Mouse (Mus musculus): Measurements from ENCODE around the gene Gm21885.

Gene Gm21885

GRCm38 (mm10) chr11:94318056-94318455 lies 36.4 kb downstream of the Gm21885 start:
- DNase-seq (ENCODE audit: low spot score) = no peak

DNA sequence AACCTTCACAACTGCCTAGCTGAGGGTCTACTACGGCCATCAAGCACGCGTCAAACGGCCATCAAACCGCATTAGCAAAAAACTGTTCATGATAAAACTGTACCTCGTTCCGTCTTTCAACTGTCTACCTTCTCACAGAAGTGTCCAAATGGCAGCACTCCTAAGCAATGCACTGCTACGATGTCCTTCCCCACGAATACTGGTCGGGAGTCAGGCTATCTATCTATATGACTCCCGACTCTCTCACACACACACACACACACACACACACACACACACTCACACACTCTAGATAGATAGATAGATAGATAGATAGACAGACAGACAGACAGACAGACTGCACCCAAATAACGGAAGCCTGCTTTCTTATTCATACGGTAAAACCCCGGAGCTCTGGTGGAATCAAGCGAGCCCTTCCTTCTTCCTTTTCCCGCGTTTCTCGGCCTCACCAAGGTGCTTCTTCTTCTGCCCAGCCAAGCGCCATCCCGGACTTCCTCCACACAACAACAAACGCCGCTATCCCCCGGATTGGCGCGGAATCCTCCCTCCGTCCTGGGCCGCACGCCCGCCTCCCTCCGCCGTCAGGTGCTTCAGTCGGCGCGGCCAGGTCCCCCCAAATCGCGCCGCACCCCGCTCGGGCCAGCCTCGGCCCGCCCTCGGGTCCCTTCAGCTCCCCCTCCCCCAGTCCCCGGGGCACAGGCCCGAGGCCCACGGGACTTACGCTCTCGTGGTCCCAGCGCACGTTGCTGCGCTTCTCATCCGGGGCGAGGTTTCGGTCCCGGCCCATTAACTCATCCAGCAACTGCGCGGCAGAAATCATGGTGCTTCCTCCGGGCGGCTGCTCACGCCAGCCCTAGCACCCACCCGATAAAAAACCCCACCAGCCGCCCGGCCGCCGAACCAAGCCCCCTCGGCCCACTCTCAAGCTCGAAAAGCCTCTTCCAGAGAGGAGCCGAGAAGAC lies 39.6 kb downstream of the Gm21885 start:
- peak; percentile 42 for DNase-seq (ENCODE audit: low spot score)

DNA sequence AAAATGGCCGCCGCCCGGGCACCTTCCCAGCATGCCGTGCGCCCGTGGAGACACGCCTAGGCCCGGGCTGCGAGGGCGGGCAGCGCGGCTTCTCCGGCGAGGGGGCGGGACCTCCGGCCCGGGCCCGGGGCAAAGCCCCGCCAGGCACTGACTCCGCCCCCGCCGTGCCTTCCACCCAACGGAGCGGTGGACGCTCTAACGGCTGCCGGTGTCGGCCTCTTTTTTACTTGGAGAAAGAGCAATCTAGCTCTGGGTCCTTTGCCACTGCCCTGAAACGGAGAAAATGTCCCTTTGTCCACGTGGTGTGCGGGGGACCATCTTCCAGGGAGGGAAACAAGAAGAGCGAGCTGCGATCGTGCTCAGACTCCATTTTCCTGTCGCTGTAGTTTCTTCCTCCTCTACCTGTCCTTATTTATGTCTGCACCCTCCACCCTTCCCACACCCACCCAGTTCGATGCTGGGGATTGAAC lies 40.3 kb downstream of the Gm21885 start, which contains the start of gene Luc7l3:
Gene Luc7l3, minus strand, starts transcription at position 58 of the 470 bp plus-strand sequence.
- DNase-seq (ENCODE audit: low spot score) = peak; percentile 91

GRCm38 (mm10) chr11:94322636-94323035 lies 41.0 kb downstream of the Gm21885 start:
- no peak for DNase-seq (ENCODE audit: low spot score)

- DNase-seq (ENCODE audit: low spot score) = no peak
Observed at GRCm38 (mm10) chr11:94323271-94323925, 41.7 kb downstream of the Gm21885 start.

GRCm38 (mm10) chr11:94324618-94325017 lies 42.9 kb downstream of the Gm21885 start:
- DNase-seq (ENCODE audit: low spot score) = no peak

DNA sequence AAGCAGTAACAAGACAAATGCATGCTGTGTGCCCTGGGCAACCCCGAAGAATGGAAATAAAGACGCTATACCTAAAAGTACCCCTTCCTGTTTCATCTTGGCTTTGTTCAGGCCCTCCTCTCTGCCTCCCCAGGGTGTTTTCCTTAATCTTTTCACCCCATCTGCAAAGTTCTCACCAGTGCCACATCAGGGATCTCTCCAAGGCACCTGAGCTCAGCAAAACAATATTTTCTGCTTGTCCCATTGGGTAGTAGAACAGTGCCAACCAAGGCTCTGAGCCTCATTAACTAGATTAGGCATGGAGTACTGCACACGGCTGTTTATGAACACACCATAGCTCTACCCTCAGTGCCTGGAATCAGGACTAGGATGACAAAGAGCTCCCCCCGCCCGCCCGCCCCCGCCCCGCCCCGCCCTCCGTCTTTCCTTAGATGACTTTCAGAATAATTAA lies 45.3 kb downstream of the Gm21885 start:
- DNase-seq (ENCODE audit: low spot score) = peak; percentile 41

DNA sequence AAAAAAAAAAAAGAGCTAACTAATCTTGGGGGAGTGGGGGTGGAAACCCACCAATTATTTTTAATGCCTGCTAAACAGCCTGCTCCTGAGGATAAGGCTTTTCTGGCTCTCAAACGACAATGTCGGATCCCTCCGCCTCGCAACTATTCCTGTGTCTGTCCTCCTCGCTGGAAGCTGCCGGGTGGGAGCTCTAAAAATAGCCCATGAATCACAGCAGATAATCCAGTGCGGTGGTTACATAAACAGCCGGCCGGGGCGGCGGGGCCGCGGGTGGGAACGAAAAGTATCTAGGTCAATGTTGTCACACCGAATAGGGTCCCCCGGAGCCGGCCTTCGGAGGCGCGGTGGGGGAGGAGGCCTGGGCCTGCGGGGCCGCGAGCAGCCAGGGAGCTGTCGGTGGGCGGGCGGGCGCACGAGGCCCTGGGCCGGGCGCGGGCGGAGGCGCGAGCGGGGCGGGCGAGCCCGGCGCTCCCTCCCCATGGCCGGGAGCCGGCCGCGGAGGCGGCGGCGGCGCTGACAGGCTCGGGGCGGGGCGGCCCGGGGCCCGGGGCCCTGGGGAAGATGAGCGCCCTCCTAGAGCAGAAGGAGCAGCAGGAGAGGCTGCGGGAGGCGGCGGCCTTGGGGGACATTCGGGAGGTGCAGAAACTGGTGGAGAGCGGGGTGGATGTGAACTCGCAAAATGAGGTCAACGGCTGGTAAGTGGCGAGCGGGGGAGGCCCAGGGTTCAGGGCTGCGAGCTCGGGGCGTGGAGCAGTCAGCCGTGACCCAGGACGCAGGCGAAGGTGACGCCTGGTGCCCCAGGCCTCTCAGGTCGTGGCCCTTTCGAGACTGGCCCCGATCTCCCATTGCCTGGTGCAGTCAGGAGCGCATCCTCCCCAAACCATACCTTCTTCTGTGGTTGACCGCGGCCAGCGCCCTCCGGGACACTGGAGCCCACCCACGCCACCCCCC lies 46.3 kb downstream of the Gm21885 start, which contains the start of gene Ankrd40:
Gene Ankrd40, plus strand, starts transcription at position 309 of the 951 bp plus-strand sequence.
- DNase-seq (ENCODE audit: low spot score) = peak; percentile 94

DNA sequence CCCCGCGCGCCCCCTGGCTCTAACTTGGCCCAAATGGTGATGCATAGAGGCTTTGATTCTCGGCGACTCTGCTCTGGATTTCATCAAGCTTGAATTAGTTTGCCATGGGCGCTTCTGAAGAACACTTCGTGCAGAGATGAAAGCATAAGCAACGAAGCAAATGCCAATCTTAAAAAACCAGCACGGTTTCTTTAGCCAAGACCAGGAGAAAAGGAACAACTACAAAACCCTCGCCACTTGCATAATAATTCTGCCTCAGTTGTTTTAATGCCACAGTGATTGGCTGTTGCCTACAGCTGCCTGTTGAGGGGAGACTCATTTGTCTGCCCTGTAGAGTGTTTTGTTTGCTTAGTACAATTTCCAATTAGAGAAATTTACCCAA lies 47.0 kb downstream of the Gm21885 start:
- DNase-seq (ENCODE audit: low spot score) = peak; percentile 56

- peak; percentile 89 for DNase-seq (ENCODE audit: low spot score)
Observed at GRCm38 (mm10) chr11:94329270-94329891, 47.7 kb downstream of the Gm21885 start.

GRCm38 (mm10) chr11:94330211-94330610 lies 48.5 kb downstream of the Gm21885 start:
- DNase-seq (ENCODE audit: low spot score) = peak; percentile 40

- DNase-seq (ENCODE audit: low spot score) = no peak
Observed at GRCm38 (mm10) chr11:94332726-94333125, 51.1 kb downstream of the Gm21885 start.

- no peak for DNase-seq (ENCODE audit: low spot score)
Observed at GRCm38 (mm10) chr11:94334386-94334968, 52.8 kb downstream of the Gm21885 start.

All from adipocyte (in vitro differentiated cells).